ENCODE assay signal across 9 mouse cellular contexts in the genomic region with DNA sequence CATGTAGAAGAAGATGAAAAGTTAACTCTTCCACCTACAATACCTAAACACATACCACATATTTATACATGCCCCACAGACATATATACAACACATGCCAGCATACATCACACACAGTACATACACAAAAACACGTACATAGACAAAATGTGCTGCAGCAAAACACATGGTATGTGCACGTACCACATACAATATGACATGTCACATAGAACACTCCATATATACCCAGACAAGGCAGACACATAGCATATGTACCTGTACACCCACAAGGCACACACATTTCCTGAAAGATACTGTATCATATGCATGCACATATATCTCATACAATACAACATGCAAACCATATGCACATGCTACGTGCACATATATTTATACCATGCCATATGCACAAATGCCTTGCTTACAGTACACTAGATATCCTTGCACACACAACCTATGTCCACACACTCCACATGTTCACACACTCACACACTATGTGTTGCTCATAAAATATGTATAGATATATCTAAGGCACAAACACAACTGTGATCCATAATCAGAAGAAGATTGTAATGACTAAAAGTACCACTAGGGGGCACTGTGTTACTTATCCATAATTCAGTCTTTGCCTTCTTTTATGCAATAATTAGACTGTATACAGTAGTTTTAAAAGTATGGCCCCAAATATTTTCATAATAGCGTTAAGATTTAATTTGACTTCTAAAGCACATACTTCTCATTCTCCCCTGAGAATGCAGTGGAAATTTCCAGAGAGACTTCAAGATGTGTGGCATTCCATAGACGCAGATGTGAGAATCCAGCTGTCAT. TPM values are rescaled to one million over a fixed set of nuclear protein-coding genes. Genes with fewer than 3 reads are reported as not detected.
DNase-seq lines count a peak whose midpoint lies in the region; ATAC-seq lines count a peak whose summit lies in the region.
"Had no signal": no experiment of that assay in that cellular context is flagged by ENCODE, and none has a peak within 500 bp of the region (broad histone marks: within the 10 kb centered on the region; RNA-seq: fewer than 3 reads in every experiment).

No protein-coding gene starts in this region.

- no peak overlapping the region for H3K4me3 ChIP-seq in forebrain, embryonic 15.5 days
- H3K4me3 ChIP-seq in forebrain, embryonic 10.5 days, result no peak overlapping the region

- no peak overlapping the region for H3K27ac ChIP-seq in forebrain, embryonic 15.5 days (replicated peaks)
- no peak overlapping the region for H3K27ac ChIP-seq in forebrain, embryonic 10.5 days

- peak; percentile 48; the same call in 1 of the 2 replicates for ATAC-seq in forebrain, embryonic 15.5 days (replicated peaks)

- WGBS in forebrain, embryonic 15.5 days, result 73% methylated on average over 5 of the region's 5 CpGs
- WGBS in forebrain, embryonic 10.5 days, result 74% methylated on average over 5 of the region's 5 CpGs

- DNase-seq in forebrain, embryonic 10.5 days (ENCODE audit: extremely low spot score, low spot score), result no peak
- DNase-seq in lung, postnatal 36 days, result peak; percentile 56
- DNase-seq in lung, postnatal 25 days (ENCODE audit: low spot score), result no peak
- DNase-seq in embryo, embryonic 11.5 days (ENCODE audit: low read depth, low spot score), result peak; percentile 34
- peak; percentile 42 for DNase-seq in retina, postnatal 7 days (ENCODE audit: low read depth, low spot score)
- DNase-seq in layer of hippocampus, adult 11-12 months (ENCODE audit: low spot score), result no peak
- DNase-seq in cerebellum, adult 8-10 months, result no peak
- DNase-seq: left cerebral cortex, postnatal 4 days had no signal

- no peak overlapping the region for H3K4me2 ChIP-seq in forebrain, embryonic 15.5 days (replicated peaks)

- no peaks in the 10 kb centered on the region for H3K27me3 ChIP-seq in forebrain, embryonic 15.5 days
- H3K27me3 ChIP-seq in forebrain, embryonic 10.5 days (ENCODE audit: poor library complexity, severe bottlenecking), result no peaks in the 10 kb centered on the region

- H3K4me1 ChIP-seq in forebrain, embryonic 15.5 days, result no peaks in the 10 kb centered on the region
- no peaks in the 10 kb centered on the region for H3K4me1 ChIP-seq in forebrain, embryonic 10.5 days

- H3K36me3 ChIP-seq in forebrain, embryonic 15.5 days, result no peaks in the 10 kb centered on the region
- H3K36me3 ChIP-seq in forebrain, embryonic 10.5 days (replicated peaks), result no peaks in the 10 kb centered on the region

- H3K9me3 ChIP-seq in forebrain, embryonic 15.5 days, result no peaks in the 10 kb centered on the region
- H3K9me3 ChIP-seq in forebrain, embryonic 10.5 days, result no peaks in the 10 kb centered on the region

- H3K9ac ChIP-seq in forebrain, embryonic 15.5 days (replicated peaks), result no peak overlapping the region

RNA-seq across cellular contexts. Expression of gene Rufy1, which starts 12.5 kb away (rescaled TPM):
- 29.5 and 30.0 TPM in 2 replicates for polyA plus RNA-seq in forebrain, embryonic 15.5 days (2015; fragmentation: Nextera tagmentation; extraction: Ambion mirVana)
- polyA plus RNA-seq in forebrain, embryonic 10.5 days (2016; fragmentation: Nextera tagmentation; extraction: Ambion mirVana), result 23.1 and 24.0 TPM in 2 replicates

Comparison
In these comparisons a context has a peak if more than half of its experiments do, and no peak if none do; other contexts are left out.
1. DNase-seq: peak in lung, postnatal 36 days (single experiment), embryo, embryonic 11.5 days (single experiment) and retina, postnatal 7 days (single experiment); none in forebrain, embryonic 10.5 days (single experiment), lung, postnatal 25 days (single experiment), layer of hippocampus, adult 11-12 months (single experiment) and cerebellum, adult 8-10 months (single experiment).